Mouse (Mus musculus): ENCODE results near the gene Smim13. TPM values are rescaled to one million over a fixed set of nuclear protein-coding genes. Genes with fewer than 3 reads are reported as not detected.
A peak's percentile ranks its signal among the peaks of the same experiment; 100 is the strongest.
"Not testable (repeated sequence)": the region's sequence is repeated elsewhere in the genome, so short reads cannot be mapped to it uniquely, and the experiment has no call there.

Gene Smim13
- total RNA-seq (2021) = 10 to 100 TPM; 36.6 to 37.9 TPM
- long read RNA-seq, experiment 1, full-length matches to known transcripts = 19 of 25 reads
- long read RNA-seq, experiment 1, partial matches to known transcripts = 0 of 25 reads
- long read RNA-seq, experiment 1, other reads (novel, unspliced or antisense) = 6 of 25 reads
- long read RNA-seq, experiment 2, full-length matches to known transcripts = 20 of 35 reads
- long read RNA-seq, experiment 2, partial matches to known transcripts = 0 of 35 reads
- long read RNA-seq, experiment 2, other reads (novel, unspliced or antisense) = 15 of 35 reads

DNA sequence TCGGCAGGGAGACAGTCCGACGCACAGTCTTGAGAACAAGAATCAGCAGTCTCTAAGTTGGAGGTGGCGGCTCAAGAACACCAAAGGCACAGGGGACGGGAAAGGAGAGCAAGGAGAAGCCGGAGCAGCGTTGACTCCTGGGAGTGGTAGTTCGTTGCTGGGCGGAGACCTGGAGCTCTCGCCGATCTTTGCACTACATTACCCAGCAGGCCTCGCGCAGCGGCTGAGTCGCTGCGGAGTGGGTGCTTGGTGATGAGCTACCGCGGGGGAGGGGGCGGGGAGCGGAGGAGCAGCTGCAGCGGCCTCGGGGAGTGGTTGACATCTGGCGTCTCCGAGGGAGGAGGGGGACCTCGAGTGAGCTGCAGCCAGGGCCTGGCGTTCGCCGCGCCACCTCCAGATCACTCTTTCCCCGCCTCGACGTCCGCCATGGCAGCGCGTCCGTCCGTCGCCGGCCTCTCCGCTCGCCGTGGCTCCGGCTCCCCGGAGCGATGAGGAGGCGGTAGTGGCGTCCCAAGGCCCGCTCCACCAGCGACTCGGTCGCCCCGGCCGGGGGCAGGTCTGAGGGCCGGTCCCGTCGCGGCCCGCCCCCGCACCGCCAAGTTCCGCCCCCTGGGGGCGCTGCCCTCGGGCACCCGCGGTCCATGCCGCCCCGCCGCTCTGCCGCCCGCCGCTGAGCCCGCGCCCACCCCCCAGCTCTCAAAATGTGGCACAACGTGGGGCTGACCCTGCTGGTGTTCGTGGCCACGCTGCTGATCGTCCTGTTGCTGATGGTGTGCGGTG lies at the start of gene Smim13:
TSS of gene Smim13 (plus strand) at position 307 of the 780 bp plus-strand sequence.
- intact Hi-C loops (cut with DNase I) = loop anchor here (10.0 kb wide), 1 partner anchor 235 kb away; the partner anchor contains the start of gene Tmem14c

DNA sequence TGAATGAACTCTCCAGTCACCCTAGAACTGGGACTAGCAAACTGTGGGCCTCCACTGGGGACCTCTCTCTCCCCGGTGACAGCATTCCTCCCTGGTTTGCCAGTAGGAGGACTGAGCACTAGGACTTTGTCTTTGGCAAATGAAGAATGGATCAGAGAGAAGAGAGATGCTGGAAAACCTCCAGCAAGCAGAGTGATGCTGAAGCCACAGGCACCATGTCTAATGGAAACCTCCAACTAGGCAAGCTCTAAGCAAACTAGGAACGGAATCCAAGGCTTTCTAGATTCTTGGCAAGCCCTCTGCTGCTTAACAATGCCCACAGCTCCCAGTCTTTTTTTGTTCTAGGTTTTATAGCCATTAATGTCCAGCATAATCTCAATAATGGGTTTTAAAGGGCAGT lies 48.8 kb upstream of the Smim13 start:
- intact Hi-C loops (cut with DNase I) = no loop called here
- DNase-seq = no peak

More for the DNA sequence above, at the start of gene Smim13:
- peak; percentile 88 to 89 for DNase-seq

DNA sequence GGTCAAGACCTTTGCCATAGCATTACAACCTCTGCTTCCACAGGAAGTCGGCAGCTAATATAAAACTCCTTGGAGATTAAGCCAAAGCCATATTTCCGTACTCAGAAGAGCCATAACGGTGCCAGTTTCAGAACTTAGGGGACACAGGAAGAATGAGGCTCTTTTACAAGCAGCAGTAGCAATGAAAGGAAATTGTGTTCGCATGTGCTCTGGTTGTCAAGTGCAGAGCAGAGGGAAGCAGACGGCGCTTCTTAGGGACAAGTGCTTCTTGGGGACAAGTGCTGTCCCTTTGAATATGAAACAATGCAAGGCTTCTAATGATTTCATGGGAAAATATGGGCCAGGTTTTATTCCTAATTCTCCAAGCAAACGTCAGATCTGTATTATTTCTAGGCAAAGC lies 46.4 kb upstream of the Smim13 start:
- no peak for DNase-seq
- intact Hi-C loops (cut with DNase I) = no loop called here

DNA sequence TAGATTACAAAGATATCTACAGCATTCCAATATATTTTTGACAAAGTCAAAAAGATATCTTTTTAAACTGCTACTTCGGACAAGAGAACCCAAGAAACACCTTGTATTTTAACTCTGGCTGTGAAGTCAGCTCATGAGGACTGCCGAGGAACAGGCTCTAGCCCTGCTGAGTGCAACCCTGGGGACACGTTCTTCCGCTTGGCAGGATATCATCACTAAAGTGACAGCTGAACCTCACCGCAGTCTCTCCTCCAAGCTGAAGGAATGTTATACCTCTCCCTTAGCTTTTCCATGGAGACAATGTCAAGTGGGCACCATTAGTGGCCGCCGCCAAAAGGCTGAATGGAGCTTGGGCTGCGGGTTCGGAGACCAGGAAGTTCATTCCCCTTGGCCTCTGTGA lies 46.0 kb upstream of the Smim13 start:
- intact Hi-C loops (cut with DNase I) = no loop called here
- no peak for DNase-seq

DNA sequence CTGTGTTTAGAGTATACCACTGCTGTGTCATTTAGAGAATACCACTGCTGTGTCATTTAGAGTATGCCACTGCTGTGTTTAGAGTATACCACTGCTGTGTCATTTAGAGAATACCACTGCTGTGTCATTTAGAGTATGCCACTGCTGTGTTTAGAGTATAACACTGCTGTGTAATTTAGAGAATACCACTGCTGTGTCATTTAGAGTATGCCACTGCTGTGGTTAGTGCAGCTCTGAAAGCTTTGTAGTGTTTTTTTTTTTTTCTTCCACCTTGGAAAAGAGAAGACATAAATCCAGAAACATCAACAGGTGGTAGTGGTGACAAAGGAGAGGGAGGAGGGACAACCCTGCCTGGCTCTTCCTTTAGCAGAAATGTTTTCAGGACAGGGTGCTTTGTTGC lies 44.1 kb upstream of the Smim13 start:
- intact Hi-C loops (cut with DNase I); DNase-seq: not testable (repeated sequence)

DNA sequence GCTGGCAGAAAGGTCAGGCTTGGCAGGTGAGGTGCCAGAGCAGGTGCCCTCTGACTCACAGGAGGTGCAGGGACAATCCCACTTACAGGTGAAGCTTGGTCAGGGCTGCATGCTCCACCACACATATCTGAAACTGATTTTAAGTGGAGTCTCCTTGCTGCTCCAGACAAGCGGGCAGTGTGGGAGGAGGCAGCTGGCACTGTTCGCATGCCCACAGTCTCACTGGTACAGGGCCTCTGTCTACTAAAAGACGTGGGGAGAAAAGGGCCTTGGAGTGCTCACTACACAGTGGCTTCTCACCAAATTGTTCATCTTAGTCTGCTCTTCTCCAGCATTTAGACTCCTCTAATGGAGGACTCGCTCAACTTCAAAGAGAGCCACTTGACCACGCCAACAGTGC lies 43.4 kb upstream of the Smim13 start:
- DNase-seq = no peak
- intact Hi-C loops (cut with DNase I) = no loop called here

DNA sequence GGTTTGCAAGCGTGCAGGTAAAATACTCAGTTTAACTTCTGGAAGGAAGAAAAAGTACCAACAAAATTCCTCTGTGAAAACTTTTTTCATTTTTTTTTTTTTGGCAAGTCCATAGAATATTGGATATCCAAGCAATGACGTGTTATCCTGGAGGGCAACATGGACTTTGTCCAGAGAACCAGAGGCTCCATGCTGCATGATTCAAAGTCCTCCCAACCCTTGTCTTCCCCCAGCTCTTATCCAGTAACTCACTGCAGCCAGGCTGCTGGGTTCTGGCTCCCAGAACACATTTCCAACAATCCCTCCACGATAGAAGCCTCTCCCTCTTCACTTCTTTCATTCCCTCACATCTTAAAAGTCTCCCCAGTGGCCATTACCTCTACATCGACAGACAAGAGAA lies 38.4 kb upstream of the Smim13 start:
- no peak for DNase-seq
- intact Hi-C loops (cut with DNase I) = no loop called here

DNA sequence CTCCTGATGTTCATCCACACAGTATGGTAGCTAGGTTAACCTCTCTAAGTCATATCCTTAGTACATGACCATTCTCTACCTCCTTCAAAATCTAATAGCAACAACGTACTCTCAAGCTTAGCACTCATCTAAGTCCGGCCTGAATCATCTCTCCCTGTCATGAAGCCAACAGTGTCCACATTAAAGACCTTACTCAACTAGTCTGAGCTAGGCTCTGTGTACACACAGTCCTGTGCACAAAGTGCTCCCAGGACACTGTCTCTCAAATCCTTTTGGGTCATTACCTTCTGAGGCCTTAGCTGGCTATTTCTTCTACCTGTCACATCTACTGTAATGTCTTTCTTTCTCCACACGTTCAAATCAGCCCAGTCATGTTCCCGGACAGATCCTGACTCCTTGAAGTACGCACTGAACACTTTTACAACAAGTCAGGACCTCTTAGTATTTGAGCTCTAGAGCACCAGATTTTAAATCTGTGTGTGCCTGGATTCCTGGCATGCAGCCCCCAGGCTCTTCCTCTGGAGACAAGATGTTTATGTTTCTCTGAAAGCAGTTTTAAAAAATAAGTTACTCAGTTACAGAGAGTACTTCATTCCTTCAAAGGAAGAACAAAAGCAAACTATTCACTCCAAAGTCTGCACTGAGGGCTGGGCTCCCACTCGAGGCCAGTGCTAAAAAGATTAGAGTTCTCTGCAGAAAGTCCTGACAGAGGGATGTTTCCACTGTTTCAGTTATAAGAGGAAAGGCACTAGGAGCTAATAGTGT lies 36.9 kb upstream of the Smim13 start:
- intact Hi-C loops (cut with DNase I) = no loop called here
- DNase-seq = no peak

DNA sequence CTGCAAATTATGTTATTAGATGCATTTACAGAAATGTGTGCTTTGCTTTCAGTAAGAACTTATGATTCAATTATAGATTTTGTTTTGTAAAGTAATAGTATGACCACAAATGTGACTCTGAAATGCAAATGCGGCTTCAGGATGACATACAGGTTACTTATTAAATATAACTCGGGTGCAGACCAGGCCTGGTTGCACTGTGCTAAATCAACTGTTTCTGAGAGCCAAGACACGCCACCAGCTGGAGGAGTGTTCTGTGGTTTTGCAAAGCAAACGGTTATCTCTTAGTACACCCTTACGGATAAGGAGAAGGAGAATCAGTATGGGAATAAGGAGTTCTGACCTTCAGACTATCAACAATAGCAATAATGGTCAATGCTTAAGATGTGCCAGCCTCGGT lies 34.0 kb upstream of the Smim13 start:
- no peak for DNase-seq
- intact Hi-C loops (cut with DNase I) = no loop called here

DNA sequence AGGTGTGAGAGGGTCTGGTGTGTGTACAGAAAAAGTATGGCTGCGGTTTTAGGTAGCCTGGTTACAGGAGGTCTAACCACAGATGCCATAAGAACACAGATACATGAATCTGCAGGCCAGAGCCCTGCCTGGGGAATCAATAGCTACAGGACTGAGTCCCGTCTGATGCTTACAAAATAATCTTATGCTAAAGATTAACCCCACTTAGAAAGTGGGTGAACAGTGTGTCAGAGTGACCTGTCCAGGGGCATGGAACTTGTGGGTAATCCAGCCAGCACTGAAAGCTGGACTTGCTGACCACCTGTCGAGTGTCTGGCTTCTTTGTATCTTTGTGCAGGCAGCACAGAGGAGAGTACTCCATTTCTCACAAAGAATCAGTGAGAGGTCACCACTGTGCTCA lies 33.4 kb upstream of the Smim13 start:
- DNase-seq = no peak
- intact Hi-C loops (cut with DNase I) = no loop called here

DNA sequence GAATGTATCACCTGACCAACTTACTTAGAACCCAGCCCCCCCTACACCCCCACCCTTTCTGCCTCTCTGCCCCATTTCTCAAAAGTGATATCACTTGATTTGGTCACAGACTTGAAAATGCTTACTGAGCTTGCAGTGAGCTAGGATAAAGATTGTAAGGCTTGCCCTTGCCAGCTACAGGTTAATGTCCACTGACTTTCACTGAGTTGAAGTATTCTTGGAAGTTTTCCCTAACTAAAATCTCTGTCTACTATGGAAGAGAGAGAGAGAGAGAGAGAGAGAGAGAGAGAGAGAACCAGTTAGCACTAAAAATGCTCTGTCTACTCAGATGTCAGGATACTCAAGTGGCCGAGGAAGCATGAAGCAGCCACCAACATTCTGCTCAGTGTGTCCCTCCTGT lies 30.6 kb upstream of the Smim13 start:
- DNase-seq = no peak
- intact Hi-C loops (cut with DNase I) = no loop called here

DNA sequence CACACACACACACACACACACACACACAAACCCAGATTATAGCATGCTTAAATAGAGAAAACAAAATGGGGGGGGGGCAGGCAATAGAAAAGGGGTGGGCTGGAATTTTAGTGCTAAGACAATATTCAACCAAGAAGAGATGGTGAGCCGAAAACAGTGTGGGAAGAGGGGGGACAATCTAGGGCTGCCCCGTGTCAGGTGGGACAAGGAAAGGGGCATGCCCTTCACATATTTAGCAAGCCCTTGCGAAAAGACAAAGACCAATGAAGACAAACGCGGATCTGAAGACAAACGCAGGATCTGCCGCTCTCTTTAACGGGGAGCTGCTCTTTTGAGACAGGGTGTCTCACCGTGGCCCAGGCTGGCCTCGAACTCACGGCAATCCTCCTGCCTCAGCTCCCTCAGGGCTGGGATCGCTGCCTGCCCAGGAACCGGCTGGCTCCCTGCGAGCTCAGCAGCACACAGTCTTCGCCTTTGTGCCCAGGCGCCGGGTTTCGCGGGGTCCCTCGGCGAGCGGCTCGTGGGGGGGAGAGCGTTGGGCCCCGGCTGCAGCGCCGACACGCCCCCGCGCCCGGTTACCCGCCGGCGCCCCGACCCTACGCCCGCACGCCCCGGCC lies 29.8 kb upstream of the Smim13 start:
- no peak for DNase-seq
- intact Hi-C loops (cut with DNase I) = no loop called here

DNA sequence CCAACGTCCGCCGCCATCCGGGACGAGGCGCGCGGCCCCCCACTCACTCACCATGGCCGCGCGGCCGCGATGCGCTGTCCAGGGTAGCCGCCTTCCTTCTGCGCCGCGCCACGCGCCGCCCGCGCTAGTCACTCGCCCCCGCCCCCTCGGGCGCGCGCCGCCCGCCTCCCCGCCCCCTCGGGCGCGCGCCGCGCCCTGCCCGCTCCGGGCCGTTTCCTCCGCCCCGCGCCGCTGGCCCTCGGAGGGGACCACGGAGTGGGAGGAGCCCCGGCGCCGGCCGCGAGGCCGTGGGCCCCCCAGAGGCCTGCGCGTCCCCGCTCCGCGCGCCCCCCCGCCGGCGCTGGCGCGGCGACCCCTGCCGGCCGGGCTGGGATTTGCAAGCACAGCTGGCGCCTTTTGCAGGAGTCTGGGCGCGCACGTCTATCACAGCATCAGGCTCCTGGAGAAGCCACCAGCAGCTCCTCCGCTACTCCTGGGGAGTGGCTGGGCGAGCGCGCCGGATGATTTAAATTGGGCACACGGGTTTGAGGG lies 29.3 kb upstream of the Smim13 start, which contains the start of gene Elovl2:
TSS of gene Elovl2 (minus strand) at position 102 of the 531 bp plus-strand sequence.
- peak; percentile 23 to 35 for DNase-seq
- intact Hi-C loops (cut with DNase I) = no loop called here

DNA sequence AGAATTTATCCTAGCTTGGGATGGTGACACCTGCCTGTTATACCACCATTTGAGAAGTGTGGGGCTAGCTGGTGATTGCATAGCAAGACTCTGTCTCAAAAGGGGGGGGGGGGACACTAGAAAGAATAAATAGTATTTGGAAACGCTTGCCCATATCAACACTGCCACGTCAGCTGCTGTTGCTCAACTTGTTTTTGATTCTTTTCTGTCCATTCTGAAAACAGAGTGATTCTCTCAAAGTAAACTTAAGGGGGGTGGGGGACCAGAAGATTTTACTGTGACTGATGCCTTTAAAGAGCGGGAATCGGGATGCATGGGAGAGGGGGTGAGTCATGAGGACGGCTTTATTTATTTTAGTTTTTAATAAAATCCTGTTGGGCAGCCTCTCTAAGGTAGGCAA lies 23.1 kb upstream of the Smim13 start:
- DNase-seq = no peak
- intact Hi-C loops (cut with DNase I) = no loop called here

DNA sequence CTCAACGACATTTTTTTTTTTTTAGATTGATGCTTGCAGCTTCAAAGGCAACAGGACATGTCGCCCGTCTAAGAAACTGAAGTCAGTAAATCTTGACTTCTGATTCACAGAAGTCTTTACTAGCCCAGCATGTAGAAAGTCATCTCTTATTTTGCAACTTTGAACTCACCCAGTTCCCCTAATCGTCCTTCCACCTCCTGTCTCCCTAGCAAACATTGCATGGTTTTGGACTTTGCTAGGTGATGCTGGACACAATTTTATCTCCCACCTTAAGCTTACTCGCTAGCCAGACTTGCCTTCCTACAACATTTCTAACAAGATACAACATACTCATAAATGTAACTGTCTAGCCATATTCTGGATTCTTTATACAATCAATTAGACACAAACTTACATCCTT lies 21.6 kb upstream of the Smim13 start:
- DNase-seq = no peak
- intact Hi-C loops (cut with DNase I) = no loop called here

DNA sequence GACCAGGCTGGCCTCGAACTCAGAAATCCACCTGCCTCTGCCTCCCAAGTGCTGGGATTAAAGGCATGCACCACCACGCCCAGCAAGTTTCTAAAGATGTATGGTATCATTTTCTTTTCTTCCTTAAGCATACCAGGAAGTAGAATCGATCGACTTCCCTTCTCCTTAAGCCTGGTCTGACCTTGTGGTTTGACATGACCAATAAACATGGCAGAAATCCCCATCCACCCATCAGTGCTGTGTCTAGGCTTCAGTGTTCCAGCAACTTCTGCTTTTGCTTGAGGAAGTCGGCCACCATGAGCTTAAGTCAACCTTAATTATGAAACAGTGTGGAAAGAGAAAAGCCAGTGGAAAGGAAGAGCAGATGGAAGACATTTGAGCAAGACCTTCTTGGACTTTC lies 19.4 kb upstream of the Smim13 start:
- intact Hi-C loops (cut with DNase I) = no loop called here
- DNase-seq = no peak

DNA sequence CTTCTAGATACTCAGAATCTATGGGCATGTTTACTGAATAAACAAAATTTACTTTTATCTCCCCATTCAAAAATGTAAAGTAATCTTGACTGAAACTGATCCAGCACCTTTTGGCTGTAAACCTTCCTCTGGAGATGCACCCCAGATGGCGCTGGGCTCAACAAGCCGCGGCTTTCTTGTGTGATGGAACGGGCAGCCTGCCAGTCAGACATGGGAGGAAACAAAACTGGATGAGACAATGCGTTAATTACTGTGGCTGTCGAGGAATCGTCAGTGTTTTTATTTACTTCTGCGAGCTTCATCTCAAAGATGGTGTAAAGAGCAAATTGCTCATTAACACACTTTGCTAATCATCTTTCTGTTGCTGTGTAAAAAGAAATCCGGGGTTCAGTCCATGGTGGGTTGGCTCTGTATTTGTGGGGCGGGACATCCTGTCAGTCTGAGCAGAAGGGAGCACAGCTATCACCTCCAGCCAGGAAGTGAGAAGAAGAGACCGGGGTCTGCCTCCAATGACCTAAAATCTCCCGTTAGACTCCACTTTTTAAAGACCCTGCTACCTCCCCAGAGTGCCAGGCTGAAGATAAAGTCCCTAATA lies 18.2 kb upstream of the Smim13 start:
- intact Hi-C loops (cut with DNase I) = no loop called here
- no peak for DNase-seq

DNA sequence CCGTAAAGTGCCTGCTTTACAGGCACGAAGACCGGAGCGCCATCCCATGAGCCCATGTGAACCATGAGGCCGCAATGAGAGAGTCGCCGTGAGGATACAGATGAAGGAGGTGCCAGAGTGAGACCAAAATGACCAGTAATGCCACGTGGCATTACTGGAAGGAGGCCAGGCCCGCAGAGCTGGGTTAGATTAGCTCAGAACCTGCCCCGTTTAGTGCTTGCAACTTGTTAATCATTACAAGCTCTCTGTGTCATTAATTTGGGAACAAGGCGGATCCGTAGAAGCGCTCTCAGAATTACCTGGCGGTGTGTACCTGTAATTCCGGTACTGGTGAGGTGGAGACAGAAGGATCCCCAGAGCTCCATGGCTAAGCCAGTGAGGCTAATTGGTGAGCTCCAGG lies 17.4 kb upstream of the Smim13 start:
- no peak for DNase-seq
- intact Hi-C loops (cut with DNase I) = no loop called here

DNA sequence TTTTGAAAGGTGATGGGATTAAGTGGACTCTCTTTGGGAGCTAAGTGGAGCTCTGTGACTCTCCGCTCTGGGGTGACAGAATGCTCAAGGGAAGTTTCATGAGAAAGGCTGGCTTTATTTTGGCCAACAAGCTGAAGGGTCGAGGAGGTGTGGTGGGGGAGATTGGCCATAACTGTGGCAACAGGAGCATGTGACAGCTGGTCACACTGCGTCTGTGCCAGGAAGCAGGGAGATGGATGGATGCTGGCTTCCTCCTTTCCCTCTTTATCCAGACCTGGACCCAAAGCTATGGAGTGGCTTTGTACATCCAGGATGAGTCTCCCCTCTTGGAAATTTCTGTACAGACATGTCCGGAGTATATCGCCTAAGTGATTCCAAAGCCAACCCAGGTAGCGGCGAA lies 16.4 kb upstream of the Smim13 start:
- intact Hi-C loops (cut with DNase I) = no loop called here
- no peak for DNase-seq

DNA sequence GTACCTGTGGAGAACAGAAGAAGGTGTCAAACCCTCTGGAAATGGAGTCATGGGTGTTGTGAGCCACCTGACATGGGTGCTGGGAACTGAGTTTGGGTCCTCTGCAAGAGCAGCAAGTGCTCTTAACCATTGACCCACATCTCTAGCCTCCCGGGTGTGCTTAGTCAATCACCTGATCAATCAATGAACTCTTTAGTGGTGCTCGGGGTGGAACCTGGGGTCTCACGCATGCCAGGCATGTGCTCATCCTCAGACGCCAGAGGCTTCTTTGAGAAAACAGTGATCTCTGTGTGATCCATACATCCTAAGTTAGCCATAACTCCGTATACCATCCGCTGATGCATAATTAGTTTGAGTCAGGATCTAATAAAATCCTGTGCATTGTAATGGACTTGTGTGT lies 14.5 kb upstream of the Smim13 start:
- no peak for DNase-seq
- intact Hi-C loops (cut with DNase I) = loop anchor here (5.0 kb wide), 3 partner anchors 148 to 453 kb away; no protein-coding TSS in a partner anchor
